Mouse (Mus musculus): ENCODE measurements around the gene Rpn1. TPM values are rescaled to one million over a fixed set of nuclear protein-coding genes. Genes with fewer than 3 reads are reported as not detected.

Rpn1 gene
- total RNA-seq, 2 experiments from 2014 or later, result 185 to 192 TPM

DNA sequence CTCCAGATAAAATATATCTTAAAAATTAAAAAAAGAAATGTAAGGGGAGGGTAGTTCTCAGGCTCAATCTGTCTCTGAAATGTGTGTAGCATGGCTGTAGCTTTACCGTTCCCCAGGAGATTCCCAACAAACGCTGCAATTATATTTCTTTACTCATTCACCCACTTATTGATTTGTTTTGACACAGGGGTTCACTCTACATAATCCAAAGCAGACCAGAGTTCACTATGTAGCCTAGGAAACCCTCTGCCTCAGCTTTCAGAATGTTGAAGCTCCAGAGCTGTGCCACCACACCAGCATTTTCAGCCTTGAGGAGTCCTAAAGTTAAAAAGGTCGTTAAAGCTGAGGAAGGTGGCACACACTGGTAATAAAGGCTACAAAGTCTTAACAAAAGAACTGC lies 18.3 kb upstream of the Rpn1 start:
- DNase-seq, result no peak

DNA sequence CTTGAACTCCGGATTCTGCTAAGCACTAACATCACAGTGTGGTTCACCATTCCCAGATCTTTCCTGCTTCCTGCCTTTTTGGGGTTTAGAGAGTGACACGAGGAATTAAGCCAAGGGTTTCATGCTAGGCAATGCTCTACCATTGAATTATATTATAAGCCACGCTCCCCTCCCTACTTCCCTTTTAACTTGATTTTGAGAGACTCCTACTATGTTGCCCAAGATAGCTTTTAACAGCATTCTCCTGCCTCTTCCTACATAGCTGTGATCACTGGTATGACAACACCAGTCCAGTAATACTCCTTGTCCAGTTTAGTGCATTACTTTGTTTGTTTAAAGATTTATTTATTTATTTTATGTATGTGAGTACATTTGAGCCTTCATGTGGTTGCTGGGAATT lies 16.6 kb upstream of the Rpn1 start:
- DNase-seq, result no peak

- DNase-seq, result no peak
Observed at GRCm38 (mm10) chr6:88068739-88069138, 15.5 kb upstream of the Rpn1 start.

GRCm38 (mm10) chr6:88070468-88070867 lies 13.8 kb upstream of the Rpn1 start:
- DNase-seq, result no peak

DNA sequence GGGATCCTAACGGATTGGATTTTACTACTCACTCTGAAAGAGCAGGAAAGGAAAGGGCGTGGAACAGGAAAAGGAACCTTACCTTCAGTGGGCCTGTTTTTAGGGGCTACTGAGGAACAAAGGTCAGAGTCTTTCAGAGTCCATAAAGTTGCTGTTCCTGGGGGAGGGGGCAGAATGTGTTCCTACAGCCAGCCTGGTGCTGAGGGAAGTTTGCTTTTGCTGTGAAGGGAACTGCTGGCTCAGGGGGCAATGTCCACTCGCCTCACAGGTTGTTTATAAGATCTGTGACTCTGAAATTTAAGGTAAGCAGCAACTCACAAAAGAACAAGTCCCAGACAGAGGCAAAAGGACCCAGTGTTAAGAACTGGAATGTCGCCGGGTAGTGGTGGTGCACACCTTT lies 13.1 kb upstream of the Rpn1 start:
- DNase-seq, result no peak

DNA sequence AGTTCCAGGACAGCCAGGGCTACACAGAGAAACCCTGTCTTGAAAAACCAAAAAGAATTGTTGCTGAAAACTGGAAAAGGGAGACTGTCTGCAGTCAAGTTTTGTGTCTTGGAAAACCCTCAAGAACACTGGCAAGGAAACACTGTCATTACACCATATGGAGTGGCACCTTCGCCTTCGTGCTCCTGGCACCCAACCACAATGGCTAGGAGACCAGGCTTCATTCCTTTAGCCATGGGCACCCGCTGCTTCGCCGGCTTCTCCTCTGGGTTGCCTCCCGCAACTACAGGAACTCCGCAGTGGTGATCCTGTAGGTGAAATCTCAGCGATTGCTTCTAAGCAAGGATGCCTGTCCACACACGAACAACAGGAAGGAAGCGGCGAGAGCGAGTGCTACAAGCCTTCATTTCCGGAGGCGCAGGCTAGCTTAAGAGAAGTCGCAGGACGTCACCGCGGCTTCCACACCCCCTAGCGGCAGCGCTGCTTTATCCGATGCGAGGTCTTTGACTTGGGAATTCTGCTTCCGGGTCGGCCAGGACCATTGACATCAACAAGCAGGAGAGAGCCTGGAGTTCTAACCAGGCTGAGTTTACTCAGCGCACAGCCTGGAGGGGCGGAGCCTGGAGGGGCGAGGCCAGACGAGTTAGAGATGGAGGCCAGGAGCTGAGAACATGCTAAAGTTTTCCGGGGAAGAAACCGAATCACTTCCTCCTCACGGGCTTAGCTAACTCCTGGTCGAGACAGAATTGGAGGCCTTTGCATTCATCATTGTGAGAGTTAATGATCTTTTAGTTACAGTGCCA lies 9.3 kb upstream of the Rpn1 start:
- peak; percentile 93 for DNase-seq

GRCm38 (mm10) chr6:88075960-88076517 lies 8.2 kb upstream of the Rpn1 start:
- DNase-seq, result no peak

DNA sequence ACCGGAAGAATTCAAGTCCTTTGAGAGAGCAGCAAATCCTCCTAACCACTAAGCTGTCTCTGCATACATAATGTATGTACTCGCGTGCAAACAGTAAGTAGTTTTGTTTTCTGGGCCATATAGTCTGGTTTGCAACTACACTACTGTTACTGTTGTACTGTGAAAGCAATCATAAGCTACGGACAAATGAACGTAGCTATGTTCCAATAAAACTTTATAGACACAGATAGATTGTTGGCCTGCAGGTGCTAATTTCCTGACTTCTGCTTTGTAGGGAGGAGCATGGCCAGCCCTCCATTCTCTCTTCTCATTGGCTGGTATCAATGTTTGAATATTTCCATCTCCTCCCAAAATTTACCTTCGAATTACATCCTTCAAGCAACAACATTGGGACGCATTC lies 1.2 kb upstream of the Rpn1 start:
- DNase-seq, result no peak

- DNase-seq, result no peak
Observed at GRCm38 (mm10) chr6:88083672-88084071, 610 bp upstream of the Rpn1 start.

DNA sequence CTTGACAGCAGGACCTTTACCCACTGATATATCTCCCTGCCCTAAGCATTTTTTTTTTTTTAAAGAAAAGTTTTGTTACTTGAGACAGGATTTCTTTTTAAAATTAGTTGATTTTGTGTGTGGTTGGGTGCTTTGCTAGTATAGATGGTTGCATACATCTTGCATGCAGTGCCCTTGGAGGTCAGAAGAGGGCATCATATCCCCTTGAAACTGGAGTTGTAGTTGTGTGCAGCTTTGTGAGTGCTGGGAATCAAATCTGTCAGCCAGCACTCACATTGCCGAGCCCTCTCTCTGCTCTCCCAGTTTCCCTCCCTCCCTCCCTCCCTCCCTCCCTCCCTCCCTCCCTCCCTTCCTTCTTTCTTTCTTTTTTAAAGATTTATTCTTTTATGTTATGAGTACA lies 4.7 kb downstream of the Rpn1 start:
- DNase-seq, result no peak

GRCm38 (mm10) chr6:88095377-88095776 lies 11.1 kb downstream of the Rpn1 start:
- DNase-seq, result no peak

GRCm38 (mm10) chr6:88102096-88102495 lies 17.8 kb downstream of the Rpn1 start:
- no peak for DNase-seq

DNA sequence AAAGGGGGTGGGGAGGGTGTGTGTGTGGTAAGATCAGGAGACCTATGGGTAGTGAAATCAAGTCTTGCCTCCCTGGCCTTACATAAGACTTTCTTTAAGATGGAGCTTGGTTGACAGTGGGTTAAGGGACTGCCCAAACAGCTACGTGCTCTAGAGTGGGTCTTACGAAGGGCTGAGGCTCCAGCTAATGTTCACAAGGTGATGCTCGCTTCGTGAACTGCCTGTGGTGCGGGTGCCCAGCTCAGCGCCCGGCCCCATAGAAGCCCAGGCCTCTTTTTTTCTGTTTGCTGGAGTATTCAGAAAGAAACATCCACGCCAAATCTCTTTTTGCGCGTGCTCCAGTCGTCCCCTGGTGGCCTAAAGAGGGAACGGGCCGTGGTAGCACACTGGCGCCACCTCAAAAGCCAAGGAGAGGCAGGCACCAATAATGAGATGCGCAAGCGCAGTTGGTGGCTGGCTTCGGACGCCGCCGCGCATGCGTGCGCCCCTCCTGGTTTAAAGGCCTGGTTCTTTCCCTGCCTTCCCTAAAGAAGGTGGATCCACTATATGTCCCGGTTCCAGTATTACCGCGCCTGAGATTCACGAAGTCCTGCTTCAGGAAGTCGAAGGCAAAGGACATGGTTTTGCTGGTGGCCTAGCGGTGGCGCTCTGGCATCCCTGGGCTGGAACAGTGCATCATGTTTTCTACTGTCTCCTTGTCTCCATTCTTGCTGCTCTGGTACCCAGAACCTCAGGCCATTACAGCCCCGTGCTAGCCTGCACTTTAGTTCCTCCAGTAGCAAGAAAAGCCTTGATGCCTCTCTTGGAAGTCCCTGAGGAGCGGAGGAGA lies 21.7 kb downstream of the Rpn1 start:
- DNase-seq, result peak; percentile 91 to 94

DNA sequence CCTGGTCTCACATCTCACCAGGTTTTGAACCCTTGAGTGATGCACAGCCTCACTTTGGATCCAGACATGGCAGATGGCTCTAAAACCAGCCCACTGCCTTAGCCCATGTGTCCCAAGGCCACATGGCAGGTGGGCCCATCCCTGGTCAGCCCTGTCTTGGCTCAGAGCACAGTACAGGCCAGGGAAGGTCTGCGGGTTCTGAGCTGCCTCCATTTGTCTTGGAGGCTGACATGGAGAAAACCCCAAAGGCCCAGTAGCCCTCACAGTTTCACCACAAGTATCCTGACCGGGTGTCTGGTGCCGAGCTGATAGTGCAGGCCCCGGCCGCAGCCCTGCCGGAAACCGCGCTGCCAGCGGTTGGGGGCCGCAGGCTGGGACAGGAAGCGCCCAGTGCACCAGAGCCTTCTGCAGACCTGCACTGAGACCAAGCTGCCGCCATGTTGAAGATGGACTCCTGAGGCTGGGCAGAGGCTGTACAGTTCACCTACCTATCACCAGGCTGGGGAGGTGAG lies 22.4 kb downstream of the Rpn1 start:
- DNase-seq, result no peak

- no peak for DNase-seq
Observed at GRCm38 (mm10) chr6:88107661-88108535, 23.6 kb downstream of the Rpn1 start.

- DNase-seq, result peak; percentile 49 to 55
Observed at GRCm38 (mm10) chr6:88113139-88113538, 28.9 kb downstream of the Rpn1 start.

- DNase-seq, result no peak
Observed at GRCm38 (mm10) chr6:88114414-88114813, 30.1 kb downstream of the Rpn1 start.

DNA sequence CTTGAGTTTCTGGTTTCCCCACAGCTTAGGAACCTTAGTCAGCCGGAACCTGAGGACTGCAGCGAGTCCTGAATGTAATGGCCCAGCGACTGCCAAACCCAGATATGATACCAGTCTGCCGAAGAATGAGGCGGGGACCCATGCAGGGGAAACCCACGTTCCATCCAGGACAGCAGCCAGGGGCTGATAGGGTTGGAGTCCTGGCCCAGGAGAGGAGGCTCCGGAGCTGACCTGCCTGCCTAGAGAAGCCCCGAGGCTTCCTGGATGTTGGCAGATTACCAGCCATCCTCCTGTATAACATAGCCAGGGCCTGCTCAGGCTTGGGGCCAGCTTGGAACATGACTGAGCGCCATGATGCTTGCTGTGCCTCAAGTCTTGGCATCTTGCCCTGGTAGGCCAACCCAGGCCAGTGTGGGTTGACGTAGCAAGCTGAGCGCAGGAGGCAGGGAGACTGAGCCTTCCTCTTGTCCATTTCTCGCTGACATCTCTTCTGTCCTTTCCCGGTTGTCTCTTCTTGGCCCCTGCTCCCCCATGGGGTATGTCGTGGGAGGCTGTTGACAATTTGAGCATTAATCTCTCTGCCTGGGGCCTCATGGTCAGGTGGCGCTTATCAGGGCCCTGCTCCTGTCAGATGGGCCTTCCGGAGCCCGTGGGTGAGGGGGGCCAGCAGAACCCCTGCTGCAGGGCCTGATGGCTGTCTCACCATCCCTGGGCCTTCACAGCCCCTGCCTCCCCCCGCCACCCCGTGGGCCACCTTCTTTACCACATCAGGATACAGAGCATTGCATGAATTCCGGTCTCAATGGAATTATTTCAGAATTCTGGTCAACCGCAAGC lies 32.3 kb downstream of the Rpn1 start:
- no peak for DNase-seq

GRCm38 (mm10) chr6:88117184-88117575 lies 32.9 kb downstream of the Rpn1 start:
- no peak for DNase-seq

DNA sequence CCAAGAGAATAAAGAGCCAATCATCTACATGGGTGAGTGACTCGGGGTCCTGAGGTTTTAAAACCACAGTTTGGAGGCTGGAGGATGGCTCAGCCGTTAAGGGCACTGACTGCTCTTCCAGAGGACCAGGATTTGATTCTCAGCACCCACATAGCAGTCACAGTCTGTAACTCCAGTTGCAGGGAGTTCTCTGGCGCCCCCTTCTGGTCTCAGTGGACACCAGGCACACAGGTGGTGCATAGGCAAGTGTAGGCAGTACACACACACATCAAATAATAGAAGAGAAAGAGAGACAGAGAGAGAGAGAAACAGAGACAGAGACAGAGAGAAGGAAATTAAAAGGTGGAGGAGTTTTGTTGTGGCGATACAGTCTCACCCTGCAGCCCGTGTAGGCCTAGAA lies 35.0 kb downstream of the Rpn1 start:
- DNase-seq, result no peak

DNA sequence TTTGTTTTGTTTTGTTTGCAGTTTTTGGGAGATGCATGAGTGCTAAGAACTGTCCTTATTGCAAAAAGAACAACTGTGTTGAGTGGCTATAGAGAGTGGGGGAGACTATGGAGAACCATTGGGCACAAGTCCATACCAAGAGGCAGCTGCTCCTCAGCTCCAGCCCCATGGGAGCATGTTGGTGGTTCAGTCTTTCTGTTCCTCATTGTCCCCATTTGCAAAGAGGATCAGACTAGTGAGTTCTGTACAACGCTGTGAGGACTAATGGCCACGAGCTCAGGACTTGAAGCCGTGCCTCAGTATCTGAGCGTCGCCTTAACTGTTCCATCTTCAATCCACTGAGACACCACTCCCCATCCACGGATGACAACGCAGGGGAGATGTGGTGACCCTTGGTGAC lies 36.5 kb downstream of the Rpn1 start:
- no peak for DNase-seq
